Mouse (Mus musculus): Measurements from ENCODE around the gene Oog1.
"Not testable (repeated sequence)": the region's sequence is repeated elsewhere in the genome, so short reads cannot be mapped to it uniquely, and the experiment has no call there.

The Oog1 gene

GRCm38 (mm10) chr12:87602388-87602787 lies at the start of gene Oog1:
Gene Oog1, plus strand, starts transcription at chr12:87602688.
- DNase-seq: not testable (repeated sequence)

GRCm38 (mm10) chr12:87601388-87601787 lies 1.1 kb upstream of the Oog1 start:
- not testable (repeated sequence) for DNase-seq

DNA sequence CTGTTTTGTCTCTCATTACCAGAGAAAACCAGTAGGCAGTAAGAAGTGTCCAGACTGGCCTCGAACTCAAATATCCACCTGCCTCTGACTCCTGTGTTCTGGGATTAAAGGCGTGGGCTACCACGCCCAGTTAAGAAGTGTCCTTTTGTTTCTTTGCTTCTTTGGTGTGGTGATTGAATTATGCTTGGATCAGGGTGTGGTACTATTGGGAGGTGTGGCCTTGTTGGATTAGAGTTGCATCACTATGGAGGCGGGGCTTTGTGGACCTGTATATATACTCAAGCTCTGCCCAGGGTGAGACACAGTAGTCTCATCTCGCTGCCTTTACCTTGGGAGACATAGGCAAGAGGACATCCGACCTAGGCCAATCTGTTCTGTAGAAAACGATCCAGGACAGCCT lies 16.1 kb downstream of the Oog1 start, which contains the start of gene Gm4027:
Gene Gm4027, plus strand, starts transcription at position 301 of the 400 bp plus-strand sequence.
- not testable (repeated sequence) for DNase-seq

- not testable (repeated sequence) for DNase-seq
Measured at GRCm38 (mm10) chr12:87644520-87644919, 42.0 kb downstream of the Oog1 start, which contains the start of gene Gm16381. Gene Gm16381, minus strand, starts transcription at chr12:87644620.

GRCm38 (mm10) chr12:87652916-87653703 lies 50.6 kb downstream of the Oog1 start:
- DNase-seq: not testable (repeated sequence)
